Mouse (Mus musculus) kidney, embryonic 15.5 days (tissue): ENCODE results near the gene Zfand3. TPM values are rescaled to one million over a fixed set of nuclear protein-coding genes. Genes with fewer than 3 reads are reported as not detected.
A peak's percentile ranks its signal among the peaks of the same experiment; 100 is the strongest.

Experiments used
- ATAC-seq: fragments of 200-750 bp; cut with Nextera tagmentation; replicated peaks from 2 replicates; pipeline ENCODE4 v1.8.0; 2017; ENCODE audit warnings: moderate TSS enrichment; ENCODE audit not compliant: low FRiP score
- H3K27ac ChIP-seq: fragments of 300-500 bp; sonication (generic); 2 replicates; pipeline ENCODE4 v1.5.1; 2015; ENCODE audit warnings: mild to moderate bottlenecking, inconsistent platforms
- H3K27me3 ChIP-seq: fragments of 300-500 bp; sonication (generic); 2 replicates; pipeline ENCODE4 v1.6.1; 2015; ENCODE audit warnings: inconsistent platforms
- H3K36me3 ChIP-seq: fragments of 300-500 bp; sonication (generic); 2 replicates; pipeline ENCODE4 v1.6.1; 2015; ENCODE audit warnings: inconsistent platforms
- H3K4me1 ChIP-seq: fragments of 300-500 bp; sonication (generic); 2 replicates; pipeline ENCODE4 v1.6.1; 2015; ENCODE audit warnings: inconsistent platforms
- H3K4me2 ChIP-seq: fragments of 300-500 bp; sonication (generic); 2 replicates; pipeline ENCODE4 v1.6.1; 2015; ENCODE audit warnings: moderate library complexity, mild to moderate bottlenecking, inconsistent platforms
- H3K4me3 ChIP-seq: fragments of 300-500 bp; sonication (generic); replicated peaks from 2 replicates; pipeline ENCODE4 v1.5.1; 2015; ENCODE audit warnings: mild to moderate bottlenecking, inconsistent platforms
- H3K9ac ChIP-seq: fragments of 300-500 bp; sonication (generic); 2 replicates; pipeline ENCODE4 v1.6.1; 2015; ENCODE audit warnings: mild to moderate bottlenecking, inconsistent platforms
- H3K9me3 ChIP-seq: fragments of 300-500 bp; sonication (generic); replicated peaks from 2 replicates; pipeline ENCODE4 v1.6.1; 2016; ENCODE audit warnings: inconsistent platforms
- WGBS: fragments of 180-500 bp; shearing (Covaris S2); methylation state at CpG from one replicate; pipeline ENCODE4 v1.1.7; 2015; ENCODE audit warnings: mixed read lengths; 5-methylcytosine and 5-hydroxymethylcytosine counted together
- polyA plus RNA-seq: library from polyadenylated mRNA; unstranded; fragments of >200 nt; fragmentation: Nextera tagmentation; extraction: Ambion mirVana; gene quantifications from 2 replicates; pipeline ENCODE4 v1.2.1, GENCODE M21; 2015

The Zfand3 gene
- polyA plus RNA-seq, 1 experiment from 2014 or later, result 53.0 TPM

- Histone ChIP-seq H3K9me3 (no peaks in the 10 kb centered on the region), H3K27me3 (peaks cover 19% of the 10 kb centered on the region), H3K27ac (no peak overlapping the region), H3K9ac (no peak overlapping the region), H3K4me3 (no peak overlapping the region), H3K36me3 (no peaks in the 10 kb centered on the region), H3K4me2 (no peak overlapping the region), H3K4me1 (peaks cover 37% of the 10 kb centered on the region)
- 60% methylated on average over 7 of the region's 7 CpGs for WGBS
- ATAC-seq, result no peak
Measured at GRCm38 (mm10) chr17:30243540-30243939, 239.0 kb downstream of the Zfand3 start.

- Histone ChIP-seq H3K9ac (no peak overlapping the region), H3K4me2 (no peak overlapping the region), H3K4me1 (peaks cover 35% of the 10 kb centered on the region), H3K27me3 (peaks cover 19% of the 10 kb centered on the region), H3K4me3 (no peak overlapping the region), H3K9me3 (no peaks in the 10 kb centered on the region), H3K36me3 (no peaks in the 10 kb centered on the region), H3K27ac (no peak overlapping the region)
- 38% methylated on average over 14 of the region's 14 CpGs for WGBS
- ATAC-seq, result no peak
Measured at GRCm38 (mm10) chr17:30244651-30245307, 240.2 kb downstream of the Zfand3 start.

GRCm38 (mm10) chr17:30245308-30245706, 240.8 kb downstream of the Zfand3 start:
- Histone ChIP-seq H3K36me3 (no peaks in the 10 kb centered on the region), H3K27ac (no peak overlapping the region), H3K9ac (no peak overlapping the region), H3K9me3 (no peaks in the 10 kb centered on the region), H3K4me2 (no peak overlapping the region), H3K27me3 (peaks cover 19% of the 10 kb centered on the region), H3K4me1 (peaks cover 31% of the 10 kb centered on the region), H3K4me3 (no peak overlapping the region)
- 27% methylated on average over 10 of the region's 10 CpGs for WGBS
- no peak for ATAC-seq

GRCm38 (mm10) chr17:30253028-30253427, 248.5 kb downstream of the Zfand3 start:
- Histone ChIP-seq H3K9me3 (no peaks in the 10 kb centered on the region), H3K4me3 (no peak overlapping the region), H3K4me1 (peaks cover 27% of the 10 kb centered on the region), H3K36me3 (no peaks in the 10 kb centered on the region), H3K4me2 (no peak overlapping the region), H3K27ac (0 out of 2 replicates have a peak overlapping the region, but pooled peaks have one; percentile 4), H3K9ac (no peak overlapping the region), H3K27me3 (no peaks in the 10 kb centered on the region)
- ATAC-seq, result peak; percentile 77
- 42% methylated on average over 5 of the region's 5 CpGs for WGBS

- ATAC-seq, result peak; percentile 84
- Histone ChIP-seq H3K9ac (no peak overlapping the region), H3K4me1 (peaks cover 27% of the 10 kb centered on the region), H3K4me3 (no peak overlapping the region), H3K4me2 (no peak overlapping the region), H3K9me3 (no peaks in the 10 kb centered on the region), H3K27me3 (no peaks in the 10 kb centered on the region), H3K27ac (peak overlapping the region; percentile 49; the same call in 1 of the 2 replicates), H3K36me3 (no peaks in the 10 kb centered on the region)
- 26% methylated on average over 7 of the region's 7 CpGs for WGBS
Measured at GRCm38 (mm10) chr17:30253924-30254323, 249.4 kb downstream of the Zfand3 start.

- H3K27me3 ChIP-seq, result no peaks in the 10 kb centered on the region
- H3K9me3 ChIP-seq, result no peaks in the 10 kb centered on the region
- ATAC-seq, result no peak
- no peak overlapping the region for H3K27ac ChIP-seq
- no peak overlapping the region for H3K4me2 ChIP-seq
- H3K9ac ChIP-seq, result no peak overlapping the region
- H3K4me3 ChIP-seq, result no peak overlapping the region
- H3K4me1 ChIP-seq, result peaks cover 44% of the 10 kb centered on the region
- H3K36me3 ChIP-seq, result no peaks in the 10 kb centered on the region
- 76% methylated on average over 8 of the region's 8 CpGs for WGBS
Measured at GRCm38 (mm10) chr17:30255928-30256560, 251.5 kb downstream of the Zfand3 start.

- H3K36me3 ChIP-seq, result no peaks in the 10 kb centered on the region
- no peak overlapping the region for H3K9ac ChIP-seq
- ATAC-seq, result no peak
- 67% methylated on average over 4 of the region's 4 CpGs for WGBS
- no peak overlapping the region for H3K4me3 ChIP-seq
- H3K27me3 ChIP-seq, result no peaks in the 10 kb centered on the region
- no peak overlapping the region for H3K4me2 ChIP-seq
- peaks cover 65% of the 10 kb centered on the region for H3K4me1 ChIP-seq
- no peaks in the 10 kb centered on the region for H3K9me3 ChIP-seq
- no peak overlapping the region for H3K27ac ChIP-seq
Measured at GRCm38 (mm10) chr17:30258480-30258879, 253.9 kb downstream of the Zfand3 start.

- H3K4me1 ChIP-seq, result peaks cover 53% of the 10 kb centered on the region
- 71% methylated on average over 6 of the region's 6 CpGs for WGBS
- no peaks in the 10 kb centered on the region for H3K36me3 ChIP-seq
- H3K4me3 ChIP-seq, result no peak overlapping the region
- H3K9ac ChIP-seq, result no peak overlapping the region
- no peaks in the 10 kb centered on the region for H3K9me3 ChIP-seq
- ATAC-seq, result no peak
- H3K27me3 ChIP-seq, result no peaks in the 10 kb centered on the region
- no peak overlapping the region for H3K27ac ChIP-seq
- H3K4me2 ChIP-seq, result no peak overlapping the region
Measured at GRCm38 (mm10) chr17:30259938-30260337, 255.4 kb downstream of the Zfand3 start.

Other genes starting within 250 kb of the Zfand3 start
- 1.0 and 2.1 TPM in 2 replicates for gene Mdga1, start 34.6 kb upstream of the Zfand3 start, polyA plus RNA-seq